Mouse (Mus musculus) forebrain, embryonic 15.5 days (tissue): ENCODE data around the gene Neb. TPM values are rescaled to one million over a fixed set of nuclear protein-coding genes. Genes with fewer than 3 reads are reported as not detected.
"Not testable (repeated sequence)": the region's sequence is repeated elsewhere in the genome, so short reads cannot be mapped to it uniquely, and the experiment has no call there.

Experiments
- ATAC-seq: fragments of 200-750 bp; cut with Nextera tagmentation; replicated peaks from 2 replicates; pipeline ENCODE4 v1.8.0; 2017; ENCODE audit warnings: mild to moderate bottlenecking, moderate TSS enrichment, moderate library complexity
- H3K27ac ChIP-seq: fragments of 300-500 bp; sonication (generic); replicated peaks from 2 replicates; pipeline ENCODE4 v1.5.1; 2015; ENCODE audit warnings: mild to moderate bottlenecking, inconsistent platforms
- H3K27me3 ChIP-seq: fragments of 300-500 bp; sonication (generic); 2 replicates; pipeline ENCODE4 v1.6.1; 2015; ENCODE audit warnings: inconsistent platforms
- H3K36me3 ChIP-seq: fragments of 300-500 bp; sonication (generic); 2 replicates; pipeline ENCODE4 v1.6.1; 2015; ENCODE audit warnings: mild to moderate bottlenecking, inconsistent platforms
- H3K4me1 ChIP-seq: fragments of 300-500 bp; sonication (generic); 2 replicates; pipeline ENCODE4 v1.6.1; 2015; ENCODE audit warnings: inconsistent platforms
- H3K4me2 ChIP-seq: fragments of 300-500 bp; sonication (generic); replicated peaks from 2 replicates; pipeline ENCODE4 v1.6.1; 2015; ENCODE audit warnings: mild to moderate bottlenecking, inconsistent platforms
- H3K4me3 ChIP-seq: fragments of 300-500 bp; sonication (generic); 2 replicates; pipeline ENCODE4 v1.5.1; 2015; ENCODE audit warnings: mild to moderate bottlenecking, inconsistent platforms
- H3K9ac ChIP-seq: fragments of 300-500 bp; sonication (generic); replicated peaks from 2 replicates; pipeline ENCODE4 v1.6.1; 2015; ENCODE audit warnings: mild to moderate bottlenecking, inconsistent platforms
- H3K9me3 ChIP-seq: fragments of 300-500 bp; sonication (generic); 2 replicates; pipeline ENCODE4 v1.6.1; 2016; ENCODE audit warnings: inconsistent platforms
- WGBS: fragments of 180-500 bp; shearing (Covaris S2); methylation state at CpG from one replicate; pipeline ENCODE4 v1.1.7; 2015; ENCODE audit warnings: mixed read lengths; 5-methylcytosine and 5-hydroxymethylcytosine counted together
- microRNA-seq: library from miRNA; unstranded; fragments of <30 nt; microRNA quantifications from one replicate; pipeline ENCODE4, GENCODE M21; 2016
- polyA plus RNA-seq: library from polyadenylated mRNA; unstranded; fragments of >200 nt; fragmentation: Nextera tagmentation; extraction: Ambion mirVana; gene quantifications from 2 replicates; pipeline ENCODE4 v1.2.1, GENCODE M21; 2015

The Neb gene
- polyA plus RNA-seq, 1 experiment from 2014 or later, result 10.3 TPM

- Histone ChIP-seq H3K4me3 (no peak overlapping the region), H3K9ac (no peak overlapping the region), H3K9me3 (no peaks in the 10 kb centered on the region), H3K4me1 (no peaks in the 10 kb centered on the region), H3K27ac (no peak overlapping the region), H3K27me3 (no peaks in the 10 kb centered on the region), H3K36me3 (no peaks in the 10 kb centered on the region), H3K4me2 (no peak overlapping the region)
- 93% methylated on average over 7 of the region's 7 CpGs for WGBS
- no peak for ATAC-seq
Observed at GRCm38 (mm10) chr2:52169243-52170005, 208.8 kb downstream of the Neb start.

GRCm38 (mm10) chr2:52153064-52153463 lies 225.2 kb downstream of the Neb start:
- Histone ChIP-seq H3K36me3 (no peaks in the 10 kb centered on the region), H3K27ac (no peak overlapping the region), H3K27me3 (no peaks in the 10 kb centered on the region), H3K4me1 (no peaks in the 10 kb centered on the region), H3K4me2 (no peak overlapping the region), H3K9ac (no peak overlapping the region), H3K4me3 (no peak overlapping the region), H3K9me3 (no peaks in the 10 kb centered on the region)
- WGBS, result 76% methylated on average over 3 of the region's 3 CpGs
- ATAC-seq, result no peak

- H3K9ac ChIP-seq, result no peak overlapping the region
- no peaks in the 10 kb centered on the region for H3K4me1 ChIP-seq
- H3K9me3 ChIP-seq, result no peaks in the 10 kb centered on the region
- H3K4me3 ChIP-seq, result no peak overlapping the region
- WGBS, result 86% methylated on average over 2 of the region's 2 CpGs
- H3K27ac ChIP-seq, result no peak overlapping the region
- H3K27me3 ChIP-seq, result no peaks in the 10 kb centered on the region
- no peak overlapping the region for H3K4me2 ChIP-seq
- no peak for ATAC-seq
- peaks cover 4% of the 10 kb centered on the region; the same call in 1 of the 2 replicates for H3K36me3 ChIP-seq
Observed at GRCm38 (mm10) chr2:52133351-52133750, 244.9 kb downstream of the Neb start.

GRCm38 (mm10) chr2:52131370-52131769 lies 246.9 kb downstream of the Neb start:
- not testable (repeated sequence) for ATAC-seq, H3K4me3 ChIP-seq, H3K4me1 ChIP-seq, H3K27ac ChIP-seq, H3K9ac ChIP-seq, H3K27me3 ChIP-seq, H3K4me2 ChIP-seq, H3K9me3 ChIP-seq
- 97% methylated on average over 20 of the region's 20 CpGs for WGBS
- H3K36me3 ChIP-seq, result peaks cover 17% of the 10 kb centered on the region

- H3K27ac ChIP-seq, result no peak overlapping the region
- no peaks in the 10 kb centered on the region for H3K9me3 ChIP-seq
- no peak overlapping the region for H3K4me3 ChIP-seq
- peaks cover 65% of the 10 kb centered on the region for H3K36me3 ChIP-seq
- no peaks in the 10 kb centered on the region for H3K27me3 ChIP-seq
- no peaks in the 10 kb centered on the region for H3K4me1 ChIP-seq
- H3K4me2 ChIP-seq, result no peak overlapping the region
- no peak overlapping the region for H3K9ac ChIP-seq
- 100% methylated on average over 1 of the region's 1 CpGs for WGBS
- no peak for ATAC-seq
Observed at GRCm38 (mm10) chr2:52114086-52114485, 264.2 kb downstream of the Neb start.

Small RNA genes lying within 50 kb of the gene (microRNA-seq; reads per million reads assigned to microRNA genes)
- not detected for gene Gm22095

Other genes starting within 250 kb of the Neb start
- gene Arl5a, start 46.4 kb upstream of the Neb start, polyA plus RNA-seq, result 49.3 and 50.4 TPM in 2 replicates